ENCODE assay signal across 23 mouse cellular contexts in genomic region chr3:149150796-149151195, GRCm38 (mm10).
"Had no signal": no experiment of that assay in that cellular context is flagged by ENCODE, and none has a peak within 500 bp of the region (broad histone marks: within the 10 kb centered on the region; RNA-seq: fewer than 3 reads in every experiment).

No protein-coding gene starts in this region.

- H3K36me3 ChIP-seq: heart, embryonic 10.5 days; heart, embryonic 12.5 days; hindbrain, embryonic 10.5 days; hindbrain, embryonic 13.5 days; intestine, embryonic 15.5 days; limb, embryonic 13.5 days; limb, embryonic 15.5 days had no signal

- DNase-seq: forebrain, postnatal 0 days; gastrocnemius, postnatal 14 days; gastrocnemius, postnatal 36 days; heart, adult 18-20 months; heart, postnatal 10 days; heart, postnatal 4 days; kidney, adult 18-20 months; kidney, adult 8-10 months; kidney, postnatal 10 days; kidney, postnatal 36 days; layer of hippocampus, adult 9-11 months; layer of hippocampus, postnatal 36 days; left cerebral cortex, postnatal 4 days had no signal

- H3K9ac ChIP-seq: forebrain, postnatal 0 days; heart, embryonic 12.5 days; hindbrain, embryonic 13.5 days; intestine, embryonic 15.5 days; limb, embryonic 13.5 days; limb, embryonic 15.5 days had no signal

- H3K4me3 ChIP-seq: heart, embryonic 10.5 days; heart, embryonic 12.5 days; hindbrain, embryonic 10.5 days; hindbrain, embryonic 13.5 days; intestine, embryonic 15.5 days; limb, embryonic 13.5 days; limb, embryonic 15.5 days had no signal

- ATAC-seq: forebrain, postnatal 0 days; hindbrain, embryonic 16.5 days; inflammation-experienced regulatory T-cells, adult 6 months; intestine, embryonic 15.5 days; intestine, postnatal 0 days had no signal

- H3K9me3 ChIP-seq: heart, embryonic 10.5 days; heart, embryonic 12.5 days; hindbrain, embryonic 10.5 days; hindbrain, embryonic 13.5 days; intestine, embryonic 15.5 days; limb, embryonic 13.5 days; limb, embryonic 15.5 days had no signal

- H3K27ac ChIP-seq: heart, embryonic 10.5 days; hindbrain, embryonic 10.5 days; hindbrain, embryonic 13.5 days; intestine, embryonic 15.5 days; limb, embryonic 13.5 days; limb, embryonic 15.5 days had no signal

- H3K27me3 ChIP-seq: heart, embryonic 12.5 days; intestine, embryonic 15.5 days; limb, embryonic 15.5 days had no signal

- H3K4me2 ChIP-seq: heart, embryonic 12.5 days; hindbrain, embryonic 13.5 days; intestine, embryonic 15.5 days; limb, embryonic 13.5 days; limb, embryonic 15.5 days had no signal

- H3K4me1 ChIP-seq: hindbrain, embryonic 10.5 days; hindbrain, embryonic 13.5 days; intestine, embryonic 15.5 days; limb, embryonic 13.5 days; limb, embryonic 15.5 days had no signal
